Mouse (Mus musculus) liver, embryonic 14.5 days (tissue): ENCODE data around the gene Hhipl1.

Source experiments
- CTCF ChIP-seq: IDR thresholded peaks from 2 replicates; pipeline ENCODE4 v1.5.1; 2016; ENCODE audit warnings: antibody characterized with exemption, low read depth, control low read depth
- EP300 ChIP-seq: IDR thresholded peaks from 2 replicates; pipeline ENCODE4 v1.6.1; 2016; ENCODE audit warnings: antibody characterized with exemption, low read depth

DNA sequence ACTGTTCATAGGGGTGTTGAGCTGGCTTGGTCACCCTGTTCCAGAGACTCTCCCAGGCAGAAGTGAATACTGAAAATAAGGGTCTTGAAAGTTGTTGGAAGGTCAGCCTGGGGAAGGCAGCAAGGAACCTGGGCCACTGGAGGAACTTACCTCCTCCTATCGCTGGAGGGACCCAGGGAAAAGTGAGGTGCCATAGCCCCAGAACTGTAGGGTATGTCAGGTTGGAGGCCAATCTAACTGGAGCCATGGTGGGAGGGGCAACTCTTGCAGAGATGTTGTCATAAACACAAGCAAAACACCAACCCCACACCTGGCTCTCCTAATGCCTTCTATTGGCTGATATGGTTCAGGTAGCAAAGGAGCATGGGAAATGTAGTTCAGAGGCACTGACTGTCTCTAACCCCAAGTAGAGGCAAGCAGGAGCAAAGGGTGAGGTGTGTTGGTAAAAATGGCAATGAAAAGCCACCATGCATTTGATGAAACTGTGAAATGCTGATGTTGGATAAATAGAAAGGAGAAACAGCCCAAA lies 7.2 kb downstream of the Hhipl1 start:
- TF ChIP-seq CTCF (no peak), EP300 (no peak)
